Mouse (Mus musculus) cerebellum, adult 2 months (tissue): ENCODE measurements at regions not wholly inside any gene's neighbourhood (a gene's known extent, or its start where the extent isn't known, plus 50 kb on each side); places are given as distances from the start of the nearest gene placed in this dataset.

ENCODE experiments used
- CTCF ChIP-seq: fragments of 200-500 bp; IDR thresholded peaks from 2 replicates; pipeline ENCODE4 v1.5.1; 2011; ENCODE audit warnings: low read depth, mild to moderate bottlenecking, control low read depth, low read length, moderate library complexity, borderline replicate concordance; ENCODE audit not compliant: insufficient read depth
- POLR2A ChIP-seq: fragments of 200-500 bp; IDR thresholded peaks from 2 replicates; pipeline ENCODE4 v1.6.1; 2011; ENCODE audit warnings: low read length, control low read depth, borderline replicate concordance; ENCODE audit not compliant: insufficient read depth

DNA sequence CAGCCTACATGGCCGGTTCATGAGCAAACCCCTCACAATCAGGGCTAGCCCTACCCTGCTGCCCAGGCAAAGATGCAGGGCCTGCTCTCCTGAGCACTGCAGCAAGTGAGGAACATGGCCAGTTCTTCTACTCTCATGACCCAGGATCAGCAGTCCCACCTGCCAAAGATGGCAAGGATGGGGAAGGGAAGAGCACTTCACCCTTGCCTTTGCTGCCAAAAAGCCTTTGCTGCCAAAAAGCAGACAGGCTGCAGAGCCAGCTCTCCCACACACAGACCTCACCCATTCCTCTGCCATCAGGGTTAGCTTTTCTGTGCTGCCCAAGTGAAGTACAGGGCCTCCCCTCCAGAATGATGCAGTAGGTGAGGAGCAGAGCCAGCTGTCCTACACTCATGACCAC is 117.5 kb upstream of the Mon1b start:
- TF ChIP-seq CTCF (no peak), POLR2A (no peak)
